Mouse (Mus musculus) spleen, adult 2 months (tissue): Measurements from ENCODE around the gene Pcbp3.

ENCODE experiments used
- CTCF ChIP-seq: fragments of 200-500 bp; IDR thresholded peaks from 2 replicates; pipeline ENCODE4 v1.5.1; 2011; ENCODE audit warnings: mild to moderate bottlenecking, inconsistent platforms; ENCODE audit not compliant: insufficient read depth, insufficient read length, insufficient replicate concordance; ENCODE audit errors: extremely low read depth
- POLR2A ChIP-seq: fragments of 200-500 bp; IDR thresholded peaks from 2 replicates; pipeline ENCODE4 v1.6.1; 2011; ENCODE audit warnings: low read depth, low read length, inconsistent platforms

DNA sequence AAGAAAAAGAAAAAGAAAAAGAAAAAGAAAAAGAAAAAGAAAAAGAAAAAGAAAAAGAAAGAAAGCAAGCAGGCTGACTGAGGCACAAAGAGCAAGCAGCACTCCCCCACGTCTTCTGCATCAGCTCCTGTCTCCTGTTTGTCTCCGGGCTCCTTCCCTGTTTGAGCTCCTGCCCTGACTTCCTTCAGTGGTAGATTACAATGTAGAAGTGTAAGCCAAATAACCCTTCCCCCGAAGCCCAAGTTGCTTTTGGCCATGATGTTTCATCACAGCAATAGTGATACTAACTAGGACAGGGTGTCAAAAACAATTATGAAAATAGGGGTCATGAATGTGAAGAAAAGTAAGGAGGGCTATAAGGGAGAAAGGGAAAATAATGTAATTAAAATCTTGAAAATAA lies 43.6 kb downstream of the Pcbp3 start:
- TF ChIP-seq CTCF (no peak), POLR2A (no peak)
